In the genomic region with DNA sequence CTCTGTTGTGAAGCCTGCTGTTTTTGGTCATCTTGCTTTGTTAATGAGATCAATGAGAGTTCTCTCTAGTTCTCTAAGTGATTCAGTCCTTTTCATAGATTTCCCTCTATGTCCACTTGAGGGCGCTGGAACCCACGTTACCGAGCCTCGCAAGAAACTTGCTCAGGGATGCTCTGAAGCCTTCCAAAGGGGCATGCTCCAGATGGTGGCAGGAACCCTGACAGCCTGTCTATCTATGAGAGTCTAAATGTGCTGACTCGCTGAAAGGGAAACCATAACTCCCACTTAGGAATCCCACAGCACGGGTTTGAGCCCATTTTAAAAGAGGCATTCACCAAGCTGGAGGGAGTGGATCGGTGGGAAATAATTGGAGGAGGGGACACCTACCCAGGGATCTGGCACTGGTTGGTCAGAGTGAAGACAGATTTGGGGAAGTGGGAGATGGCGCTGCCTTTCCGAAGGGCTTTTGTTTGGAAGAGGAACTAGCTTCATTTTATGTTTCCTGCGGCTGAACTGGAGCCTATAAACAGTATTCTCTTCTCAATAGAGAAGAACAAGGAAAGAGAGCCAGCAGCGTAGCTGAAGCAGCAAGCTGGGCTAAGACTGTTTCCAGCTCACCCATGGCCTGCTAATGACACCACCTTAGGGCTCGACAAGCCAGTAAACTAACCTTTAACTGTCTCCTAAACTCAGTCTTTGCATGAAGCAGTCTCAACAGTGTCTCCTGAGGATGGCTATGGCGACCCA, we compare ENCODE assay signal across 9 mouse cellular contexts. TPM values are rescaled to one million over a fixed set of nuclear protein-coding genes. Genes with fewer than 3 reads are reported as not detected.
A peak's percentile ranks its signal among the peaks of the same experiment; 100 is the strongest.
DNase-seq lines count a peak whose midpoint lies in the region; TF ChIP-seq lines count a peak whose summit lies in the region.
"Had no signal": no experiment of that assay in that cellular context is flagged by ENCODE, and none has a peak within 500 bp of the region (broad histone marks: within the 10 kb centered on the region; RNA-seq: fewer than 3 reads in every experiment).

No protein-coding gene starts in this region.

- peaks cover 2% of the 10 kb centered on the region; the same call in 1 of the 2 replicates for H3K27me3 ChIP-seq in ES-Bruce4 (ENCODE audit: control insufficient read depth, insufficient read depth, low read length, poor library complexity, severe bottlenecking)

- intact Hi-C loops in heart, postnatal 10 days (cut with DNase I): no loop called here

- H3K36me3 ChIP-seq in ES-Bruce4 (ENCODE audit: control insufficient read depth, insufficient read depth, low read length, poor library complexity, severe bottlenecking): no peaks in the 10 kb centered on the region

- H3K27ac ChIP-seq in ES-Bruce4 (ENCODE audit: insufficient read depth, low read length): no peak overlapping the region
- peak overlapping the region; percentile 65; the same call in 1 of the 2 replicates for H3K27ac ChIP-seq in layer of hippocampus, adult 2 months

- H3K4me3 ChIP-seq in ES-Bruce4 (ENCODE audit: low read depth, low read length): no peak overlapping the region
- H3K4me3 ChIP-seq in layer of hippocampus, adult 2 months: peak overlapping the region; percentile 43

- no peaks in the 10 kb centered on the region for H3K4me1 ChIP-seq in ES-Bruce4 (ENCODE audit: control insufficient read depth, insufficient read depth, low read length)

- H3K9me3 ChIP-seq in ES-Bruce4 (replicated peaks; ENCODE audit: control insufficient read depth, insufficient read depth, low read length, poor library complexity, severe bottlenecking): no peaks in the 10 kb centered on the region

- TF ChIP-seq CTCF in ES-Bruce4 (IDR thresholded peaks at IDR 0.05; ENCODE audit: low read depth, low read length): peak; percentile 60
- peak; percentile 85 for TF ChIP-seq CTCF in layer of hippocampus, adult 2 months (conservative IDR thresholded peaks at IDR 0.05)

- DNase-seq in adrenal gland, adult 2 months: peak; percentile 10
- DNase-seq in embryo, embryonic 9.5 days (ENCODE audit: extremely low spot score): peak; percentile 66
- DNase-seq in heart, postnatal 10 days: peak; percentile 25 to 35
- DNase-seq in layer of hippocampus, adult 2 months (ENCODE audit: low spot score in 2 of 2): peak; percentile 79 to 84
- DNase-seq in lung, postnatal 10 days: peak; percentile 73
- peak; percentile 83 to 85 for DNase-seq in right cerebral cortex, postnatal 10 days (ENCODE audit: low spot score in 2 of 2)
- no peak for DNase-seq in urinary bladder, postnatal 25 days (ENCODE audit: low spot score)

- no peak for TF ChIP-seq POLR2A in ES-Bruce4 (IDR thresholded peaks at IDR 0.05; ENCODE audit: insufficient read depth, low read length)

- no peak overlapping the region for H3K9ac ChIP-seq in ES-Bruce4 (ENCODE audit: low read depth, poor library complexity, severe bottlenecking)

- TF ChIP-seq EP300 in ES-Bruce4 (IDR thresholded peaks at IDR 0.05; ENCODE audit: insufficient read depth, low read depth, low read length): no peak

RNA-seq across cellular contexts. Expression of a gene that starts 32.8 kb away (rescaled TPM):
- not detected in 2 replicates for polyA plus RNA-seq in ES-Bruce4 (2011; ENCODE audit: insufficient read depth, insufficient read length, low read depth, missing spikeins)
- 1 to 10 TPM in 1 of 2 experiments, not detected in 1; 1.2 TPM for total RNA-seq in adrenal gland, adult 2 months (2021)
- polyA plus RNA-seq in adrenal gland, adult 2 months (2012; rRNA removed): not detected in 2 replicates
- not detected for total RNA-seq in heart, postnatal 10 days (2021)
- total RNA-seq in layer of hippocampus, adult 2 months (2021): not detected
- polyA plus RNA-seq: gonadal fat pad, adult 2 months had no signal
